Mouse (Mus musculus): Measurements from ENCODE around the gene Il34. TPM values are rescaled to one million over a fixed set of nuclear protein-coding genes. Genes with fewer than 3 reads are reported as not detected.
A peak's percentile ranks its signal among the peaks of the same experiment; 100 is the strongest.

The Il34 gene
- polyA plus RNA-seq, 1 experiment from 2014 or later: 5.4 TPM

DNA sequence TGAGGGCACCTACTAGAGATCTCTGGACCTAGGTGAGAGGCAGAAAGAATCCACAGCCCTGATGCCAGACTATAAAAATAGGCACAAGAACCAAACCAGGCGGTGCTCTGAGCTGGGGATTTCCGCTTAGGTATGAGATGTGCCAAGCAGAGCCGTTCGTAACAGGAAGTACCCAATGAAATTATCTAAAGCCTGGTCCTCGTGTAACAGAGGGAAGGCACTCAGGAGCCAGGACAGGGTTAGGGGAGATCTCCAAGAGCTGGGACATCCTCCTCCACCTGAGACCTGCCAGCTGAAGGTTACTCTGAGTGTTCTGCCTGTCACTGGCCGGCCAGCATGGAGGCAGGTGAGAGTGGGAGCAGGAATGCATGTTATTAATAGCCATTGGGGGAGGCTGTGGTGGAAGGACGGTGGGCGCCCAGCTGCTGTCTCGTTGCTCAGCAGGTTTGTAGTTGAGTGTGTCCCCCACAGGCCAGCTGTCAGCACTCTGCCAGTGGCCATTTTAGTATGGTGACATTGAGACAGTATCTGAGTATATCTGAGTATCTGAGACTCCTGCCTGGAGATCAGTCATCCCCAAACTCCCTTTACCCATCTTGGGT is 102.2 kb downstream of the Il34 start:
- H3K4me1 ChIP-seq (replicated peaks; ENCODE audit: control insufficient read depth, insufficient read depth, low read length): peaks cover 21% of the 10 kb centered on the region; the same call in 1 of the 2 replicates
- no peaks in the 10 kb centered on the region for H3K27me3 ChIP-seq (ENCODE audit: control insufficient read depth, insufficient read depth, low read length)
- no peak overlapping the region for H3K4me2 ChIP-seq (replicated peaks)
- H3K9ac ChIP-seq: no peak overlapping the region
- 86% methylated on average over 9 of the region's 9 CpGs for WGBS
- H3K36me3 ChIP-seq (replicated peaks; ENCODE audit: control insufficient read depth, insufficient read depth): no peaks in the 10 kb centered on the region
- peak overlapping the region; percentile 23 for H3K27ac ChIP-seq
- H3K4me3 ChIP-seq (replicated peaks; ENCODE audit: low read length): no peak overlapping the region
- DNase-seq (ENCODE audit: low spot score) (no peak), ATAC-seq (ENCODE audit: low FRiP score) (no peak)
- H3K9me3 ChIP-seq (ENCODE audit: control insufficient read depth, low read length): no peaks in the 10 kb centered on the region

DNA sequence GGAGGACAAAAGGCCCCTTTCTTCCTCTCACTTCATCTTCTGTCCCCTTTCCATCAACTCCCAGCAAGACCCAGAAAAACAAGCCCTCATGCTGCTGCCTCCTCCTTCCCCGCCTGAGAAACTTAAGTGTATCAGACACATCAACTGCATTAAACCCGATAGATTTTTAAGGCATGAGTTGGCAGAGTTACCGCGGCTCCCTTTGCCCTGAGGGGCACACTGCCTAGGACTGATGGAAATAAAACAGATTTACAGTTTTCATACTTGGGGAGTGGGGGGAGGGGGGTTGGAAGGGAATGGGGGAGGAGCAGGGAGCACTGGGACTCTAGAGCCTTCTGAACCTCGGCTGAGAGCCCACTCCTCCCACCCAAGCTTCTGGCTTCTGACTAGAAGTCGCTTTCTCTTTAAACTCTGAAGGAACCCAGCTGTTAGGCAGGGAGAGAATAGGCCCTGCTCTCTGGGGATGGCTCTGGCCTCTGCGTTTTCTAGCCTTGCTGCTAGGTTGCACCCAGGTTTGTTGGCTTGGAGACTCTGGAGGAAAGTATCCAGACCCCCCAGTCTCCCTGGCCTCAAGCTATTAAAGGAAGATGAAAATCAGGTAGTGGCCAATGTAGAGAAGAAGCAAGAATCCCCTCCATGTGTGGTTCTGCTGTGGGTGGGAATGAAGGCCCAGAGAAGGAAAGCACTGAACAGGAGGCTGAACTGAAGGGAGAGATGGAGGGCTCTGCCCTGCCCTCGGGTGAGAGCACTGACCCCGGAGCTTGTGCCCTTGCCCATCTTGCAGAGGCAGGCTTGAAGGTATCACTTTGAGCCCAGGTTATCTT is 102.9 kb downstream of the Il34 start:
- 42% methylated on average over 9 of the region's 9 CpGs for WGBS
- H3K9ac ChIP-seq: no peak overlapping the region
- H3K4me1 ChIP-seq (replicated peaks; ENCODE audit: control insufficient read depth, insufficient read depth, low read length): peaks cover 21% of the 10 kb centered on the region; the same call in 1 of the 2 replicates

DNA sequence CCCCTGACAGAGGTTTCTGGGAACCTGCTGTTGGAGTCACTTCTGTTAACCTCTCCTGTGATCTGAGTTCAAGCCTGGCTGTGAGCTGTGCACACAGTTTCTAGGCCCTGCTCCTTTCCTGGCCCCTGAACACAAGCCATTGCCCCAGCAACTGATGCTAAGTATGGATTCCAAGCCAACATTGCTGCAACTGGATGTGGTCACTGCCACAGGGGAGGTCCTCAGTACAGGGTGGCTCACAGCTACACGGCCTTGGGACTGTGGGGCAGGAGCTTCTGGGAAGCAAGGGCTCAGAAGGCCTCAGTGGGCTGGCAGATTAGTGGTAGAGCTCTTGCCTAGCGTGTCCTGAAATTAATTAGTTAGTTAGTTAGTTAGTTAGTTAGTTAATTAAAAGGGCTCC is 105.2 kb downstream of the Il34 start:
- ATAC-seq (ENCODE audit: low FRiP score) (no peak), DNase-seq (ENCODE audit: low spot score) (no peak)
- Histone ChIP-seq H3K4me3 (replicated peaks; ENCODE audit: low read length) (no peak overlapping the region), H3K4me1 (replicated peaks; ENCODE audit: control insufficient read depth, insufficient read depth, low read length) (peaks cover 16% of the 10 kb centered on the region; the same call in 1 of the 2 replicates), H3K27me3 (ENCODE audit: control insufficient read depth, insufficient read depth, low read length) (no peaks in the 10 kb centered on the region), H3K9ac (no peak overlapping the region), H3K36me3 (replicated peaks; ENCODE audit: control insufficient read depth, insufficient read depth) (no peaks in the 10 kb centered on the region; the same call in 1 of the 2 replicates), H3K27ac (no peak overlapping the region), H3K4me2 (replicated peaks) (no peak overlapping the region), H3K9me3 (ENCODE audit: control insufficient read depth, low read length) (no peaks in the 10 kb centered on the region)
- WGBS: 85% methylated on average over 2 of the region's 2 CpGs

More for the DNA sequence above, 102.9 kb downstream of the Il34 start:
- ATAC-seq (ENCODE audit: low FRiP score) (no peak), DNase-seq (ENCODE audit: low spot score) (no peak)
- H3K9me3 ChIP-seq (ENCODE audit: control insufficient read depth, low read length): no peaks in the 10 kb centered on the region
- no peaks in the 10 kb centered on the region for H3K27me3 ChIP-seq (ENCODE audit: control insufficient read depth, insufficient read depth, low read length)
- no peak overlapping the region for H3K4me2 ChIP-seq (replicated peaks)
- H3K36me3 ChIP-seq (replicated peaks; ENCODE audit: control insufficient read depth, insufficient read depth): no peaks in the 10 kb centered on the region
- no peak overlapping the region for H3K4me3 ChIP-seq (replicated peaks; ENCODE audit: low read length)
- H3K27ac ChIP-seq: peak overlapping the region; percentile 23

DNA sequence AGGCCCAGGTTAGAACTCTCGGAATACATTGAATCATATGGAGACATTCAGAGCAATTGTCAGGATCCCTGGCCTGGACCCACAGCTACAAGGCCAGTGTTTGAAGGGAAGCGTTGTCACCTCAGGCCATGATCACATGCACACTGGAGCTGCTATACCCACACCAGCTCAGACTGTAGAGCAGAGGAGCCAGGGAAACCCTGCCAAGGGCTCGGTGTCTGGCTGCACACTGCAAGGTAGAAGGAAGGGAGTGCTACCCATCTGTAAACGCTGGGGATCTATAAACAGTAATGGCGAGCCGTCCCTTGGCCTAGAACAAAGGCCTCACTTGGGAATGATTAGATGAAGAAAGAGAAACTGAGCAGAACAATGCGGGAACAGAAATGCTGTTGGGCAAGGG is 106.2 kb downstream of the Il34 start:
- no peak overlapping the region for H3K9ac ChIP-seq
- H3K9me3 ChIP-seq (ENCODE audit: control insufficient read depth, low read length): no peaks in the 10 kb centered on the region
- ATAC-seq (ENCODE audit: low FRiP score) (no peak), DNase-seq (ENCODE audit: low spot score) (no peak)
- 86% methylated on average over 7 of the region's 7 CpGs for WGBS
- no peak overlapping the region for H3K4me2 ChIP-seq (replicated peaks)
- peaks cover 18% of the 10 kb centered on the region for H3K4me1 ChIP-seq (replicated peaks; ENCODE audit: control insufficient read depth, insufficient read depth, low read length)
- no peak overlapping the region for H3K27ac ChIP-seq
- H3K36me3 ChIP-seq (replicated peaks; ENCODE audit: control insufficient read depth, insufficient read depth): no peaks in the 10 kb centered on the region; the same call in 1 of the 2 replicates
- no peak overlapping the region for H3K4me3 ChIP-seq (replicated peaks; ENCODE audit: low read length)
- no peaks in the 10 kb centered on the region for H3K27me3 ChIP-seq (ENCODE audit: control insufficient read depth, insufficient read depth, low read length)

DNA sequence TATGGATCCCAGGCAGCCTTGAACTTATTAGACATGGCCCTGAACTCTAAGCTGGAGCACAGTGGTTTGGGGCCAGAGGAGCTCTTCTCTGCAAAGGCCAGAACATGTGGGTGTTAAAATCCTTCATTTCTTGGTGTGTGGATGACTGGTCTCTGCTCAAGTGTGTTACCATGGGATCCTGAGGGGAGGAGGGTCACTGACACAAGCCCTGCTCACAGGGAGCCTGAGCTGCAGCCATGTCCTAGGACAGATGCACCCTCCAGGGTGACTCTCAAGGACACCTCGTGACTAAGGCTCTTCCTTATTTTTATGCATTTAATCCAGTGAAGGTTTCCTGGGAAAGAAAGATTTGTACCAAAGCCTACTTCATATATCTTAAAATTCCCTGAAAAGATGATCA is 107.6 kb downstream of the Il34 start:
- H3K9me3 ChIP-seq (ENCODE audit: control insufficient read depth, low read length): no peaks in the 10 kb centered on the region

DNA sequence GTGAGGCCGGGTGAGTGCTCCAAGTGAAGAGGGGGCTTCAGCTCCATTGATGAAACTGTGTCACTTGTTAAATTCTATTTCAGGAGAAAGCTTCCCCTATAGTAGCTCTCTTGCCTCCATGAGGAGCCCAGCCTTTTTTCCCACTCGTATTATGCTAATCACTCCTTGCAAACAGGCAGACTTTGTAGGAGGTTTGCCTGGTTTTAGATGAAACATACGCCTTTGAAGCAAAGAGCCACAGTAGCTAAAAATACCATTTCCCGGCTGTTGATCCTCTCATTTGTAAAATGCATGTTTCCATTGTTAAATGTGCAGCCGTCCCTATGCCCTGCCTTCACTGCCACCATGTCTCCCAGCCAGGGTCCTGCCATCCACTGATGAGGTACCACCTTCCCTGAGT is 108.2 kb downstream of the Il34 start:
- ATAC-seq (ENCODE audit: low FRiP score) (no peak), DNase-seq (ENCODE audit: low spot score) (no peak)
- 88% methylated on average over 5 of the region's 5 CpGs for WGBS
- peaks cover 6% of the 10 kb centered on the region; the same call in 1 of the 2 replicates for H3K36me3 ChIP-seq (replicated peaks; ENCODE audit: control insufficient read depth, insufficient read depth)
- H3K4me2 ChIP-seq (replicated peaks): no peak overlapping the region
- H3K4me1 ChIP-seq (replicated peaks; ENCODE audit: control insufficient read depth, insufficient read depth, low read length): peaks cover 11% of the 10 kb centered on the region
- H3K27ac ChIP-seq: no peak overlapping the region
- H3K9me3 ChIP-seq (ENCODE audit: control insufficient read depth, low read length): no peaks in the 10 kb centered on the region
- no peaks in the 10 kb centered on the region for H3K27me3 ChIP-seq (ENCODE audit: control insufficient read depth, insufficient read depth, low read length)
- H3K4me3 ChIP-seq (replicated peaks; ENCODE audit: low read length): no peak overlapping the region
- no peak overlapping the region for H3K9ac ChIP-seq

More for the DNA sequence above, 107.6 kb downstream of the Il34 start:
- Histone ChIP-seq H3K4me3 (replicated peaks; ENCODE audit: low read length) (no peak overlapping the region), H3K4me1 (replicated peaks; ENCODE audit: control insufficient read depth, insufficient read depth, low read length) (peaks cover 16% of the 10 kb centered on the region), H3K27me3 (ENCODE audit: control insufficient read depth, insufficient read depth, low read length) (no peaks in the 10 kb centered on the region), H3K9ac (0 out of 2 replicates have a peak overlapping the region, but pooled peaks have one; percentile 11), H3K27ac (no peak overlapping the region), H3K4me2 (replicated peaks) (no peak overlapping the region), H3K36me3 (replicated peaks; ENCODE audit: control insufficient read depth, insufficient read depth) (peaks cover 1% of the 10 kb centered on the region; the same call in 1 of the 2 replicates)
- DNase-seq (ENCODE audit: low spot score): no peak
- 77% methylated on average over 1 of the region's 1 CpGs for WGBS
- no peak for ATAC-seq (ENCODE audit: low FRiP score)

DNA sequence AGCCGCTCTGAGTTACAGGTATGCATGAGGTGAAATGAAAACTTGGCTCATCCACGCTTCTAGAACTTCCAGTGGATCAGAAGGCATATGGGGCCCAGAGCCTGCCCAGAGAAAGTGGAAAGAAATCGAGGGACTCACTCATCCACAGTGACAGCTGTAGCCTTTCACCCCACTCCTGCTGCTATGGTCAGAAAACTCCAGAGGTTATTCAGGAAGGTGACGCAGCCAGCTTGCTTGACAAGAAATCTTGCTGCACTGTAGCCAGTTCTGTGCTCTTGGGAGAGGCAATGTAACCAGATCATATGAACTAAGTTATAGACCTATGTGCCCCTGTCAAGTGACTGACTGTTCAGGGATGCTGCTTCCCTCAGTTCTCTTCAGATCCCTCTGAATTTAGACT is 109.7 kb downstream of the Il34 start:
- H3K9ac ChIP-seq: no peak overlapping the region
- H3K4me1 ChIP-seq (replicated peaks; ENCODE audit: control insufficient read depth, insufficient read depth, low read length): peaks cover 7% of the 10 kb centered on the region
- ATAC-seq (ENCODE audit: low FRiP score) (no peak), DNase-seq (ENCODE audit: low spot score) (no peak)
- H3K36me3 ChIP-seq (replicated peaks; ENCODE audit: control insufficient read depth, insufficient read depth): peaks cover 7% of the 10 kb centered on the region; the same call in 1 of the 2 replicates
- WGBS: 89% methylated on average over 4 of the region's 4 CpGs
- no peak overlapping the region for H3K4me3 ChIP-seq (replicated peaks; ENCODE audit: low read length)
- H3K9me3 ChIP-seq (ENCODE audit: control insufficient read depth, low read length): no peaks in the 10 kb centered on the region
- H3K4me2 ChIP-seq (replicated peaks): no peak overlapping the region
- no peaks in the 10 kb centered on the region for H3K27me3 ChIP-seq (ENCODE audit: control insufficient read depth, insufficient read depth, low read length)
- H3K27ac ChIP-seq: no peak overlapping the region

DNA sequence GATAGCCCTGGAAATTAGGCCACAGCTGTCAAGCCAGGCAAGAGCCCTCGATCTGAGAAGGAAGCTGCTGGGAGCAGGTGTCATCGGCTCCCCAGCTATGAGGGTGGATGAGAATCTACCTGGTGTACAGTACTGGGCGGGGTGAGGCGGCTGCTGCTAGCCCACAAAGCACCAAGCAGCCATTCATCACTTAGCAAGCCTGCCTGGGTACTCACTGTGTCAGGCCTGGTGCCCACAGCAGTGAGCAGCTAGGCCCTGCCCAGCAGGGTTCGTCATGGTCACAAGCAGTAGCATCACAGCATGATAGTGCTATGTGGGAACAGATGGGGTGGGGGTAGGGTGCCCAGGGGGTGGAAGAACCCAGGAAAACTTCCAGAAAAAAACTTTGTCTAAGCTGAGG is 110.3 kb downstream of the Il34 start:
- peaks cover 11% of the 10 kb centered on the region; the same call in 1 of the 2 replicates for H3K36me3 ChIP-seq (replicated peaks; ENCODE audit: control insufficient read depth, insufficient read depth)
- H3K4me3 ChIP-seq (replicated peaks; ENCODE audit: low read length): no peak overlapping the region
- no peak overlapping the region for H3K9ac ChIP-seq
- H3K4me2 ChIP-seq (replicated peaks): no peak overlapping the region
- H3K27me3 ChIP-seq (ENCODE audit: control insufficient read depth, insufficient read depth, low read length): no peaks in the 10 kb centered on the region
- DNase-seq (ENCODE audit: low spot score) (no peak), ATAC-seq (ENCODE audit: low FRiP score) (no peak; the same call in 1 of the 2 replicates)
- H3K27ac ChIP-seq: peak overlapping the region; percentile 34; the same call in 1 of the 2 replicates
- peaks cover 7% of the 10 kb centered on the region for H3K4me1 ChIP-seq (replicated peaks; ENCODE audit: control insufficient read depth, insufficient read depth, low read length)
- no peaks in the 10 kb centered on the region for H3K9me3 ChIP-seq (ENCODE audit: control insufficient read depth, low read length)
- 74% methylated on average over 5 of the region's 5 CpGs for WGBS

DNA sequence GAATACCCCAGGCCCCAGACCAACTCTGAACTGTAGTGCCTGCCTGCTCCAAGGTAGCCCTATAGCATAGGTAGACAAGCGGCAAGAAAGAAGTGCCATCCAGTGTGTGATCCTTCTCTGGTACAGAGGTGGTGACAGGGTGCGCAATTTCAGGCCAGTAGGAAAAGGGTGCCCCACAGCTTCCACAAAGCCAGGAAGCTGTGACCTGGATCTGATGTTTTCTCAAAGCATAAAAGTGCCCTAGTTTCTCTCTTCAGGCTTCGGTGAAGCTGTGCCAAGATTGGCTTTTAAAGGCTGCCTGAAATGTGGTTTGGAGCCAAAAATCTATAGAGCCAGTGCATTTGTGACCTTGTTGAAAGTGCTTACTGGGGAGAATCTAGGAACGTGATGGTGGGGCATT is 110.9 kb downstream of the Il34 start:
- WGBS: 81% methylated on average over 4 of the region's 4 CpGs
- H3K4me3 ChIP-seq (replicated peaks; ENCODE audit: low read length): no peak overlapping the region
- ATAC-seq (ENCODE audit: low FRiP score): no peak
- H3K36me3 ChIP-seq (replicated peaks; ENCODE audit: control insufficient read depth, insufficient read depth): peaks cover 11% of the 10 kb centered on the region; the same call in 1 of the 2 replicates
- H3K9me3 ChIP-seq (ENCODE audit: control insufficient read depth, low read length): no peaks in the 10 kb centered on the region
- H3K4me2 ChIP-seq (replicated peaks): no peak overlapping the region
- H3K4me1 ChIP-seq (replicated peaks; ENCODE audit: control insufficient read depth, insufficient read depth, low read length): peaks cover 7% of the 10 kb centered on the region; the same call in 1 of the 2 replicates
- peak overlapping the region; percentile 61; the same call in 1 of the 2 replicates for H3K27ac ChIP-seq
- no peaks in the 10 kb centered on the region for H3K27me3 ChIP-seq (ENCODE audit: control insufficient read depth, insufficient read depth, low read length)
- H3K9ac ChIP-seq: no peak overlapping the region
- no peak for DNase-seq (ENCODE audit: low spot score)
